Mouse (Mus musculus) hindbrain, embryonic 16.5 days (tissue): Measurements from ENCODE around the gene Ppp4c. TPM values are rescaled to one million over a fixed set of nuclear protein-coding genes. Genes with fewer than 3 reads are reported as not detected.

Experiments
- ATAC-seq: fragments of 200-750 bp; cut with Nextera tagmentation; 2 replicates; pipeline ENCODE4 v1.8.0; 2017; ENCODE audit warnings: moderate TSS enrichment, moderate library complexity
- H3K27ac ChIP-seq: fragments of 300-500 bp; sonication (generic); 2 replicates; pipeline ENCODE4 v1.5.1; 2014; ENCODE audit warnings: low read depth, mild to moderate bottlenecking, control low read depth, low read length, moderate library complexity
- H3K27me3 ChIP-seq: fragments of 300-500 bp; sonication (generic); replicated peaks from 2 replicates; pipeline ENCODE4 v1.6.1; 2014; ENCODE audit warnings: low read length; ENCODE audit not compliant: control insufficient read depth, insufficient read depth
- H3K36me3 ChIP-seq: fragments of 300-500 bp; sonication (generic); 2 replicates; pipeline ENCODE4 v1.6.1; 2014; ENCODE audit warnings: mild to moderate bottlenecking, low read length, moderate library complexity, mixed read lengths; ENCODE audit not compliant: control insufficient read depth, insufficient read depth
- H3K4me1 ChIP-seq: fragments of 300-500 bp; sonication (generic); 2 replicates; pipeline ENCODE4 v1.6.1; 2014; ENCODE audit warnings: low read depth, low read length; ENCODE audit not compliant: control insufficient read depth, insufficient read depth
- H3K4me2 ChIP-seq: fragments of 300-500 bp; sonication (generic); 2 replicates; pipeline ENCODE4 v1.6.1; 2014; ENCODE audit warnings: mild to moderate bottlenecking, low read length, control low read depth, moderate library complexity
- H3K4me3 ChIP-seq: fragments of 300-500 bp; sonication (generic); 2 replicates; pipeline ENCODE4 v1.5.1; 2014; ENCODE audit warnings: mild to moderate bottlenecking, low read length, control low read depth, moderate library complexity
- H3K9ac ChIP-seq: fragments of 300-500 bp; sonication (generic); 2 replicates; pipeline ENCODE4 v1.6.1; 2014; ENCODE audit warnings: low read depth, mild to moderate bottlenecking, control low read depth, low read length, moderate library complexity
- H3K9me3 ChIP-seq: fragments of 300-500 bp; sonication (generic); 2 replicates; pipeline ENCODE4 v1.6.1; 2014; ENCODE audit warnings: mild to moderate bottlenecking, low read length, moderate library complexity; ENCODE audit not compliant: control insufficient read depth
- WGBS: fragments of 180-500 bp; shearing (Covaris S2); extraction: QIAGEN DNeasy Blood & Tissue Kit; methylation state at CpG from one replicate; pipeline ENCODE4 v1.1.7; 2014; 5-methylcytosine and 5-hydroxymethylcytosine counted together
- polyA plus RNA-seq: library from polyadenylated mRNA; unstranded; fragments of >200 nt; fragmentation: Nextera tagmentation; extraction: Ambion mirVana; gene quantifications from 2 replicates; pipeline ENCODE4 v1.2.1, GENCODE M21; 2015

The Ppp4c gene
- polyA plus RNA-seq, 1 experiment from 2014 or later, result 157 TPM

GRCm38 (mm10) chr7:126767001-126767400 lies 25.3 kb downstream of the Ppp4c start:
- Histone ChIP-seq H3K4me1 (peaks cover 3% of the 10 kb centered on the region), H3K9me3 (no peaks in the 10 kb centered on the region), H3K27ac (no peak overlapping the region), H3K36me3 (peaks cover 27% of the 10 kb centered on the region), H3K4me3 (no peak overlapping the region), H3K9ac (no peak overlapping the region), H3K4me2 (no peak overlapping the region), H3K27me3 (no peaks in the 10 kb centered on the region)
- ATAC-seq, result no peak
- 94% methylated on average over 8 of the region's 8 CpGs for WGBS

GRCm38 (mm10) chr7:126766201-126766600 lies 26.1 kb downstream of the Ppp4c start, which contains the start of gene Gdpd3:
Gene Gdpd3 (plus strand): TSS chr7:126766334.
- Histone ChIP-seq H3K9ac (no peak within 1 kb of the TSS), H3K27ac (no peak within 1 kb of the TSS), H3K9me3 (no peaks in the 10 kb centered on the region), H3K4me2 (no peak within 1 kb of the TSS), H3K27me3 (no peaks in the 10 kb centered on the region), H3K4me3 (no peak within 1 kb of the TSS), H3K4me1 (peaks cover 11% of the 10 kb centered on the region), H3K36me3 (peaks cover 27% of the 10 kb centered on the region)
- 88% methylated on average over 16 of the region's 16 CpGs for WGBS
- ATAC-seq, result no peak

- Histone ChIP-seq H3K9me3 (no peaks in the 10 kb centered on the region), H3K9ac (no peak overlapping the region), H3K4me1 (peaks cover 17% of the 10 kb centered on the region), H3K36me3 (peaks cover 27% of the 10 kb centered on the region), H3K27ac (no peak overlapping the region), H3K4me3 (no peak overlapping the region), H3K4me2 (no peak overlapping the region), H3K27me3 (no peaks in the 10 kb centered on the region)
- no peak for ATAC-seq
- 87% methylated on average over 9 of the region's 9 CpGs for WGBS
Measured at GRCm38 (mm10) chr7:126765540-126765939, 26.8 kb downstream of the Ppp4c start.

DNA sequence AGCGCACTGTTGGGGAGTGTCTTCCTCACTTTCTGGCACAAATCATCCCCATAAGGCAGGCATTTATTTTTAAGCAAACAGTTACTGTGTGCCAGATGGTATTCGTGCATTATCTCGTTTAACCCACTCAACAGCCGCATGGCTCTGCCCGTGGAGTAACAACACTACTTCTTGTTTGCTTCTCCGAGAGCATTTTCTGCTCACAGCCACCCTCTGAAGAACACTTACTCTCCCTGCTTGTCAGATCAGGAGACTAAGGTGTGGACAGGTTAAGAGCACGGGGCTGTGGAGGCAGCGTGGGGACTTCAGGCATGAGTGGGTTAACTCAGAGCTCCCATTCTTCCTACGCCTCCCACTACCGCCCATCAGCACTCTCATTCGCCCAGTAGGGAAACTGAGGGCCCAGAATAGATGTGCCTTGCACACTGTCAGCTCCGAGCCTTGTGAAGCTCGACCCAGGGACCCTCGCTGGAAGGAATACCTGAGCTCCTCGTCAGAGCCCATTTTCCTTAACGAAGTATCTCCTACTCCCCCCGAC lies 29.8 kb downstream of the Ppp4c start:
- Histone ChIP-seq H3K9ac (peak overlapping the region; percentile 35; the same call in 1 of the 2 replicates), H3K27me3 (no peaks in the 10 kb centered on the region), H3K4me3 (peak overlapping the region; percentile 11), H3K4me2 (peak overlapping the region; percentile 7), H3K36me3 (peaks cover 20% of the 10 kb centered on the region), H3K27ac (0 out of 2 replicates have a peak overlapping the region, but pooled peaks have one; percentile 27), H3K4me1 (peaks cover 21% of the 10 kb centered on the region), H3K9me3 (no peaks in the 10 kb centered on the region)
- WGBS, result 63% methylated on average over 17 of the region's 17 CpGs
- ATAC-seq, result no peak

DNA sequence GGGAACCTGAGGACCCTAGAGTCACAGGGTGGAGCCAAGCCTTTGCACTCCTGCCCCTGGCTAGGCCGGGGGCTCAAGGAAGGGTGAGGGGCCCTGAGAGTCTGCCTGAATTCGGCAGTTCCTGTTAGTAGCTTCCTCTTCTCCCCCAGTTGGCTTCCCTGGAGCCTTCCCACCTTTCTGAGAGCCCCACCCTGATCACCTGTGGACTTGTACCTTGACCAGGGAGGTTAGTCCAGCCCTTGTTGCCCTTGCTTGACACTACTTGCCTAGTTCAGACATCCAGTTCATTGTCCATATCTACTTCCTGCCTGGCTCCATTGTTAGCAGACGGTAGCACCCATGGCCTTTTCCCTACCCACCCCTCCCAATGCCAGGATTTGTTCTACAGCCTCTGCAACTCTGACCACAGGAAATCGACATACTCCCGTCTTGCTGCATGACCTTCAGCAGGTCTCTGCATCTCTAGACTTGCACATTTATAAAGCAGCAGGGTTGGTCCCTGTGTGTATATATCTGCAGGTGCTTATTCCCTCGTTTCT lies 30.7 kb downstream of the Ppp4c start:
- no peak for ATAC-seq
- Histone ChIP-seq H3K27ac (no peak overlapping the region), H3K4me1 (peaks cover 21% of the 10 kb centered on the region), H3K4me3 (no peak overlapping the region; the same call in 1 of the 2 replicates), H3K36me3 (peaks cover 15% of the 10 kb centered on the region), H3K9ac (0 out of 2 replicates have a peak overlapping the region, but pooled peaks have one; percentile 83), H3K4me2 (peak overlapping the region; percentile 69; the same call in 1 of the 2 replicates), H3K9me3 (no peaks in the 10 kb centered on the region), H3K27me3 (no peaks in the 10 kb centered on the region)
- WGBS, result 75% methylated on average over 6 of the region's 6 CpGs

DNA sequence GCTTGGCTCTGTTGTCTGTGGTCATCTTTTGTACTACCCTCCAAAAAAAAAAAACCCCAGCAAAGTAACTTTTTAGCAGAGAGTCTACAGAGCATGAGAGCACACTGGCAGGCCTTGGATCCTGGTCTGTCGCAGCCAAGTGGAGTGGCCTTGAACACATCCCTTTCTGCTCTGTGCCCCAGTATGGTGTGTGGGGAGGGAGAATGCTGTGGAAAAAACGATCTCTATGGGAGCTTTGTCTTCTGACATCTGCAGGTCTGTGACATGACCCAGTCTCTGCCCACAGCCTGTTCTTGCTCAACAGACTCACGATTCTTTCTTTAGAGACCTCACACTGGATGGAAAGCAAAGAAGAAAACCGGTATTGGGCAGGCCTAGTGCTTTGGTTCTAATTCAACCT lies 31.3 kb downstream of the Ppp4c start:
- Histone ChIP-seq H3K4me1 (peaks cover 21% of the 10 kb centered on the region), H3K27ac (peak overlapping the region; percentile 88), H3K9me3 (no peaks in the 10 kb centered on the region), H3K9ac (peak overlapping the region; percentile 83; the same call in 1 of the 2 replicates), H3K36me3 (peaks cover 10% of the 10 kb centered on the region), H3K4me2 (peak overlapping the region; percentile 69), H3K27me3 (no peaks in the 10 kb centered on the region), H3K4me3 (peak overlapping the region; percentile 64)
- 56% methylated on average over 4 of the region's 4 CpGs for WGBS
- no peak for ATAC-seq

DNA sequence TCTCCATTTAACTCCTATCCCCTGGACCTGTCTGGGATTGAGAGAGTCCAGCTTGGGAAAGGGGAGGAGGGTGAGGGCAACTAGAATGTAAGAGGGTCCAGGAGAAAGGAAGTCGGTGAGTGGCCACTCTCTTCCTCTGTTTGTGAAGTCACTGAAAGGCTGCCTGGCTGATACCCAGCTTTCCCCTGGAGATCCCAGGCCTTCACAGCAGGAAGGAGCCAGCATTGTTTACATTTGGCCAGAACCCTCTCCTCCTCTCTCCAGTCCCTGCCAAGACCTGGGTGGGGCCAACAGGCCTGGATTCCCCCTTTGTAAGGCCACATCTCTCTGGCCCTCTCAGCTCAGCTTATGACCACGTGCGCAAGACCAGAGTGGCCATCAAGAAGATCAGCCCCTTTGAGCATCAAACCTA lies 31.9 kb downstream of the Ppp4c start:
- H3K9me3 ChIP-seq, result no peaks in the 10 kb centered on the region
- peaks cover 8% of the 10 kb centered on the region for H3K36me3 ChIP-seq
- H3K4me2 ChIP-seq, result peak overlapping the region; percentile 69
- H3K9ac ChIP-seq, result peak overlapping the region; percentile 83
- H3K27ac ChIP-seq, result peak overlapping the region; percentile 88
- peak overlapping the region; percentile 64 for H3K4me3 ChIP-seq
- H3K4me1 ChIP-seq, result peaks cover 21% of the 10 kb centered on the region
- ATAC-seq, result peak; percentile 53
- H3K27me3 ChIP-seq, result no peaks in the 10 kb centered on the region
- WGBS, result 15% methylated on average over 3 of the region's 3 CpGs

- peak overlapping the region; percentile 83 for H3K9ac ChIP-seq
Measured at GRCm38 (mm10) chr7:126759672-126760390, 32.5 kb downstream of the Ppp4c start.

DNA sequence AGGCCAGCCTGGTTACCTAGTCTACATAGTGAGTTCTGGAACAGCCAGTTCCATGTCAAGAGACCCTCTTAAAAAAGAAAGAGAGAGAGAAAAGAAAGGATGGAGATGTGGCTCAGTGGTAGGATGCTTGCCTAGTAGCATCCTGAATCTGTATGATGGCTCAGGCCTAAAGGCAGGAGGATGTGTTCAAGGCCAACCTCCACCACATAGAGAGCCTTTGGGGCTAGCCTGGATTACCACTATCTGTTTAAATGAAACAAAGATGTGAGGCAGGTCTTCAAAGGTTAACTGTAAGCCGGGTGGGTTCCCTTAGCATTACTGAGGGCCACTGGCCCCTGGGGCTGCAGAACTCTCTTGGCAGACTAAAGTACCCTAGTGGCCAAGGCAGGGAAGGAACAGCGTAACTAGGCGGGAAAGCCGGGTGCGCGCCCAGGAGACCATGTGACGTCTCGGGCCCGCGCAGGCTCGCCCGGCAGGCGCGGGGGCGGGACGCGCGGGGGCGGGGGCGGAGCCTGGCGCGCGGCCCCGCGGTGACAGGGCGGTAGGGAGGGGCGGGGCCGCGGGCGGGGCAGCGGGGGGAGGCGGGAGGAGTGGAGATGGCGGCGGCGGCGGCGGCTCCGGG lies 33.1 kb downstream of the Ppp4c start, which contains the start of gene Mapk3:
Gene Mapk3, plus strand, starts transcription at position 552 of the 622 bp plus-strand sequence.
- H3K9ac ChIP-seq, result peak within 1 kb of the TSS; percentile 83
- ATAC-seq, result peak; percentile 53
- H3K27ac ChIP-seq, result peak within 1 kb of the TSS; percentile 88
- peaks cover 27% of the 10 kb centered on the region for H3K4me1 ChIP-seq
- peaks cover under 1% of the 10 kb centered on the region for H3K36me3 ChIP-seq
- no peaks in the 10 kb centered on the region for H3K9me3 ChIP-seq
- H3K4me2 ChIP-seq, result peak within 1 kb of the TSS; percentile 69
- WGBS, result 0% methylated on average over 9 of the region's 38 CpGs
- H3K4me3 ChIP-seq, result peak within 1 kb of the TSS; percentile 64
- H3K27me3 ChIP-seq, result no peaks in the 10 kb centered on the region

More at GRCm38 (mm10) chr7:126759672-126760390, 32.5 kb downstream of the Ppp4c start:
- peak overlapping the region; percentile 88 for H3K27ac ChIP-seq
- H3K4me3 ChIP-seq, result peak overlapping the region; percentile 64
- WGBS, result under 1% methylated on average over 22 of the region's 24 CpGs
- no peaks in the 10 kb centered on the region for H3K9me3 ChIP-seq
- H3K36me3 ChIP-seq, result peaks cover 7% of the 10 kb centered on the region
- no peaks in the 10 kb centered on the region for H3K27me3 ChIP-seq
- H3K4me1 ChIP-seq, result peaks cover 24% of the 10 kb centered on the region
- H3K4me2 ChIP-seq, result peak overlapping the region; percentile 69
- peak; percentile 49 for ATAC-seq
